Mouse (Mus musculus): ENCODE results near the gene Gm5799.
"Not testable (repeated sequence)": the region's sequence is repeated elsewhere in the genome, so short reads cannot be mapped to it uniquely, and the experiment has no call there.

Gene Gm5799

DNA sequence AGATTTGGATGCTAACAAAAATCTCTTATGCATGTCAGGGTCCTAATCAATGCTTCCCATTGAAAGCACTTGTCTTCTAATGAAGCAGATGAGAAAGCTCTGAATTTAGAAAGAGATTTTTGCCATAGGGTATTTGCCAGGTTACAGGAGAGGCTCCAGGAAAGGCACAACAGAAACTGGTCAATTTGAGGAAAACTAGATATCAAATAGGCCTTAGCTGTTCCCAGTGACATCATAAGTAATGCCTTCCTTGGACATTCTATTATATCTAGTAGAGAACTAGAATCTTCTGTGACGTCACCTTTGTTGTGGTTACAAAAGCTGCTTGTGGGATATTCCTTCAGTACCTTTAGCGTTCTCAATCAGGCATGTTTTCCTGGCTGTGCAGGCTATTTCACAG lies at the start of gene Gm5799:
Gene Gm5799, plus strand, starts transcription at position 301 of the 400 bp plus-strand sequence.
- not testable (repeated sequence) for DNase-seq (ENCODE audit: low spot score in 2 of 2)

DNA sequence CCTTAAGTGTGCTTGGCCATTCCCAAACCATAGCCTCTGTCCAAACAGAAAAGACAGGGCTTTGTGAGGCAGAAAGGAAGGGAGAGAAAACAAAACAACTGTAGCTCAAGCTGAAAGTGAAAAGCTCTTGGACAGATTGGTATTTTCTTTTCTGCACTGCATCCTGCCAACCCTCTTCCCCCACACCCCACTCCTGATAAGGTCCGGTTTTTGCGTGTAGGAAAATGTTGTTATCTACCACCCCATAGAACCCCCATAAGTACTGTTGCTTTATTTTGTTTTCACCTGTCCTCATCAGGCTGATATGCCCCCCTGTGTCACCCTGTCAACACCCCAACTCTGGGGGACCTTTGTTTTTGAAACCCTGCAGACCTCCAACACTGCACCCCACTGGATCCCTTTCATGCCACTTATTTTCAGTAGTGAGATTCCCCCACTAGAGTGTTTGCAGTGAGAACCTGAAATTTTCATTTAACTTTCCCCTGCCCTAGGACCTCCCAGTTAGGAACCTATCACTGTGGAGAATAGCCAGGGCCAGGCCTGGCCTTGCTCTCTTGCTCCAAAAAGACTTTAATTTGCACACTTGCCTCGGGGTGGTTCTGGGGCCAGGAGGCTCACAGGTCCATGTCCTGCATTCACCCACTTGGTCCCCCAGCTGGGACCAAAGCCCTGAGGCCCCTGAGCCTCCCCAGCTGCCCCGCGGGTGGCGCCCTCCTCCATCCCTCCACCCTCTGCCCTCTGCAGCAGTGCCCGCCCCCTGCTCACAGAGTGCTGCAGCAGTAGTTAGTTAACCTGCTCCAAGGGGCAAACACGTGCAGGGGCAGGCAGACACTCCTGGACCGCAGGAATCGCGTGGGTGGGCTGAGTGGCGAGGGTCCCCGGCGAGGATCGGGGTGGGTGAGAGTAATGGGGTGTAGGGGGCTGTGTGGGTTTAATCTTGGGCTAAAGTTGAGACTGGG lies 12.0 kb upstream of the Gm5799 start:
- not testable (repeated sequence) for DNase-seq (ENCODE audit: low spot score in 2 of 2)

DNA sequence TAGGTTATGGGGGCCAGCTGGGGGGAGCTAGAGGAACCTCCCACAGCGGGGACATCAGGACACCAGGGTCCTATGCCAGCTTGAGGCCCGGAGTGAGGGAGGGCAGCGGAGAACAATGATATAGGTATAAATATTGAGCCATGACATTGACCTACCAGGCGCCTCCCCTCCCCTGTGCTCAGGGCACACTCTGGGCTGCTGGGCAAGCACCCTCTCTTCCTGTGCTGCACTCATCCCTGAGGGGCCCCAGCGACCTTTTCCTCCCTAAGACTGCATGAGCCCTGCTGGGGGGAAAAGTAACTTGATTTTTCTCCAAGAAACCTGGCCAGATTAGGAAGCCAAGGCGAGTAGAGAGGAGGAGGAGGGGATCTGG lies 11.4 kb upstream of the Gm5799 start:
- not testable (repeated sequence) for DNase-seq (ENCODE audit: low spot score in 2 of 2)

DNA sequence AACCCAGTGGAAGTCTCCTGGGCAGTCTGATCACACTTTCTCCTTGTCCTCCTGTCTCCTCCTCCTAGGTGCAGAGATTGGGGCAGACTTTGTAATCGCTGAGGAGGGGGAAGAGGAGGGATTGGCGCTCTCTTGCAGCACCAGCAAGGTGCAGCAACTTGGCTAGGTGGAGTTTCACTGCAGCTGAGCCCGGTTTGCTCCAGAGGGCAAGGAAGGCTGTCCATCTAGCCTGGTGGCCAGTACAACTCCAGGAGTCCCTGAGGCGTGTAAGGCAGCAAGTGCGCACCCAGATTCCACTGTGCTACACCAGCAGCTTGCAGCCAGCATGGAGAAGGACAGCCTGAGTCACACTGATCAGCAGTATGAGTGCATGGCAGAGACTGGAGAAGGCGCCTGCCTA lies 11.0 kb upstream of the Gm5799 start:
- DNase-seq (ENCODE audit: low spot score in 2 of 2) = not testable (repeated sequence)

DNA sequence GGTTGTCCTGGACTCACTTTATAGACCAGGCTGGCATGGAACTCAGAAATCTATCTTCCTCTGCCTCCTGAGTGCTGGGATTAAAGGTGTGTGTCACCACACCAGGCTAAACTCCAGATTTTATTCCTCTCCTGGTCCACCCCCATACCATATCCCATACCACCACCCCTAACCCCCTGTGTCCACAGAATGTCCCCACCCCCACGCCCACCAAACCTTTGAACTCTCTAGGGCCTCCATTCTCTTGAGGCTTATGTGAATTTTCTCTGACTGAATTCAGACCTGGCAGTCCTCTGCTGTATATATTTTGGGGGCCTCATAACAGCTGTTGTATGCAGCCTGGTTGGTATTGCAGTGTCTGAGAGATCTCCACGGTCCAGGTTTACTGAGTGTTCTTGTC lies 5.2 kb upstream of the Gm5799 start:
- DNase-seq (ENCODE audit: low spot score in 2 of 2) = not testable (repeated sequence)

DNA sequence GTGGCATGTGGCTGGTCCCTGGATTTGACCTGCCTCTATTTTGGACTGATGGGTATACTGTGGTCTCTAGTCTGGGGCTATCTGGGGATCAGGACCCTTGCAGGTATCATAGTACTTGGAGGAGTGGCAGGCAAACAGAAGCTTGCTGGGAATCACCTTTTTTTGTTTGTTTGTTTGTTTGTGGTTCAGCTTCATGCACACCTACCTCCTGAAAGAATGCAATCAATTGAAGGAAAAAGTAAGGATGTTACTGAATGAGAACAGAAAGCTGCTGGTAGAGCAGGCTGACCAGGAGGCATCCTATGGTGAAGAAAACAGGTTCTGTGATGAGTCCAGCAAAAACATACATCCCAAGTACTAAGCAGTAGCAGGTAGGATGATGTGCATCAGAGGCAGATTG lies 2.9 kb downstream of the Gm5799 start:
- DNase-seq (ENCODE audit: low spot score in 2 of 2) = not testable (repeated sequence)

DNA sequence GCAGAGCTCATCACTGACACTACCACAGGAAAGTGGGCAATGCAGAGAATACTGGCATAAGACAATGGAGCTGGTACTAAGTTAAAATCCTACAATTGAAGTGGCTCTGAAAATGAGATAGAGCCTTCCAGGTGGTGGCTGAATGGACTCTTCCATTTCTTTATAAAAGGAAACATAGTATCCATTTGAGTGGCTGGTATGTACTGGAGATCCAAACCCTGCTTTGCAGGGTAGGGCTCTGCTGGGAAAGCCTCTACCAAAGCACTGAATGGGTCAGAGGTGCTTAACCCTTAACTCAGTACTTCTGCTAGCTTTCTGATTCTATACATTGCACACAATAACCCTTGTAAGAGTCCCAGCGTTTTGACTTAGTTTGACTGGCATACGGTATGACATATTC lies 8.9 kb downstream of the Gm5799 start:
- DNase-seq (ENCODE audit: low spot score in 2 of 2) = not testable (repeated sequence)

DNA sequence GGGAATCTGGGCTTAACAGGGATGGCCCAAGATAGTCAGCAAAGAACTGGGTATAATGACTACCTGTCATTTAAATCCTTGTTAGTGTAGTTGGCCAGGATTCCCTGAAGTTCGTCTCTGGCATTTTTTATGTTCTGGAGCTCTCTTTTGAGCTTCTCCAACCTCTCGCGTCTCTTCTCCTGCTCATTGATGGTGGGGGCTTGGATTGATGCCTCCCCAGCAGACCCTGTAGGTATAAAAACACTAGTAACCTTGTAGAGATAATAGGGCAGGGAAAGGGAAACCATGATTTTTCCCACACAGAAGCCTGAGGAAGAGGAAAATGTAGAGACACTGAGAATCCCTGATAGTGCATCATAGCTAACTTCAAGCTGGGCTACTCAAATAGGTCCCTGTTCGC lies 34.6 kb downstream of the Gm5799 start:
- DNase-seq (ENCODE audit: low spot score in 2 of 2) = not testable (repeated sequence)

DNA sequence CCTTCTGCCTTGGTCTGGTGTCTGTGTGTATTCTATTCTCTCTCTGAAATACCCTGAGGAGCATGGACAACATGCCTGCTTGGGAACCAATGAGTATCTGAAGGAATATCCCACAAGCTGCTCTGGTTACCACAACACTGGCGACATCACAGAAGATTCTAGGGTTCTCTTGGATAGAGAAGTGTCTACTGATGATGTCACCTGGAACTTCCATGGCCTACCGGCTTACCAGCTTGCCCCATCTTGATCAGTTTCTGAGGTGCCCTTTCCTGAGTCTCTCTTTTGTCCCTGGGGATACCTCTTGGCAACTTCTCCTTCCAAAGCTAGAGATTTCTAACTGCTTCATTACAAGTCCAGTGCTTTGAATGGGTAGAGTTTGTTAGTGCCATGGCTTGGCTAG lies 35.7 kb downstream of the Gm5799 start, which contains the start of gene Gm17654:
Gene Gm17654, minus strand, starts transcription at position 101 of the 400 bp plus-strand sequence.
- DNase-seq (ENCODE audit: low spot score in 2 of 2) = not testable (repeated sequence)

All from frontal cortex, postnatal 36 days (tissue).